Mouse (Mus musculus) right cerebral cortex, postnatal 14 days (tissue): ENCODE data around the gene Dtnb.

ENCODE experiments used
- DNase-seq: peaks from one replicate; pipeline ENCODE4 v3.0.0; 2022

The Dtnb gene

DNA sequence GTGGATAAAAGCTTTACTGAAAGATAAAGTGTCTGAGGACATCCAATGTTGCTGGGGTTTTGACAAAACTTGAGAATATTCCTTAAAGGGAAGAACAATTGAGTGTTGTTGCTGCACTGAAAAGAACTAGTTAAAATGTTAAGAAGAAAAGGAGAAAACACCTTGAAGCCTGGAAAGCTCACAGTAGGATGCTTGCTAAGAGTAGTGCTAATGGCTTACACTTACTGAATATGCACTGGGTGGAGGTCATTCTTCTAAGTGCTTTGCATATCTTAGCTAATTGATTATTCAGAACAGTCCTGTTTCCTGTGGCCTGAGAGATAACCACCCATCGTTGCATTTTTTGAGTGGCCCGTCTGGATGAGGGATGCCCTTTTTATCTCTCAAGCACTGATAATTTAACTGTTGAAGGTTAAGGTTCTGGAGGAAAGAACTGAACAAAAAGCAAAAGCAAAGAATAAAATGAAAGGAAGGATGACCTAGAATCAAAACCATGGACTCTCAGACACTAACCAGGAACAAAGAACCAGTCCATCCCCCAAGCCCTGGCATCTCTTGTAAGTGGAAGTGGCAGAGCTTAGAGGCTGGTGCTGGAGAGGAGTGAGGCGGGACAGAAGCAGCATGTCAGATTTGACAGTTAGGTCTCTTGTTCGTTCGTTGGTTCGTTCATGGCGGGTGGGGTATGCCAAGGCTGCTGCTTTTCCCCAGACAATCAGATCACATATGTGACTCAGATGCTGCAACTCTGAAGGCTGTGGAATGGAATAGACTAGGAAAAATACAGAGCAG, 166.8 kb downstream of the Dtnb start:
- DNase-seq, result no peak

DNA sequence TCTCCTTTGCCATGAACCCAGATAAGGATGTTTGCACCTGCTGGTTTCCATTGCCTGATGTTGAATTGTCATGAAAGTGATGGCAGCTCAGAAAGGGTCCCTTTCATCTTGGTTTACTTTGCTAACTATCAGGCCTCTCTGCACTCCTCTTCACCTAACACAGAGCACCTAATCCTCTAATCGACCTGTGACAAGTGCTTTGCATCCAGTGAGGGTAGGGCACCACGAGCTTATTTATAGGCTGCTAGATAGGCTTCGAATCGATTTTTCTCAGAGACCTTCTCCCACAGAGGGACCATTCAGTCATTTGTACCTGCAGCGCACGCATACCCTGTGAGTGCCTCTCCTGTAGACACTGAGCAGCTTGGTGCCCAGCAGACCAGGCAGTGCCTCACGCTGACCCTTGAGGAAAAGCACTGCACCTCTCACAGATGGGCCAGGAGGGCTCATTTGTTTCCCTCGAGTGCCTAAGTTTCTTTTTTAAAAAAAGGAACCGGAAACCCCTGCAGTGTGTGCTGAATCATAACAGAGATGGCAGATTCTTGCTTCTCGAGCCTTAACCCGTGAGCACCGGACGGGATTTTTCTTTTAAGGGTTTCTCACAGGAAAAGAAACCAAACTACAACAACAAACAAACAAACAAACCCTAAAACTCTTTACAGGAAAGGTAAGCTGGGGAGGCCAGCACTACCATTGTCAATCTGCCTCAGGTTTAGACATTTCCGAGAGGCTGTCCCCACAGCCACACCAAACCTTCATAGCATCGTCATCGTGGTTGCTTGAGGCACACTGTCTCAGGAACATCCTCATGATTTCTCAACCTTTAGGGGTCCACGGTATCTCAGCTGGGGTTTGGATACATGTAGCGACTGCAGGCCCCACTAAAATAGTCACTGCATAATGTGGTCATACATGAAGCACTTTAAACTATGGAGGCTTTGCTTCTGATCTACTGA, 167.8 kb downstream of the Dtnb start:
- no peak for DNase-seq

DNA sequence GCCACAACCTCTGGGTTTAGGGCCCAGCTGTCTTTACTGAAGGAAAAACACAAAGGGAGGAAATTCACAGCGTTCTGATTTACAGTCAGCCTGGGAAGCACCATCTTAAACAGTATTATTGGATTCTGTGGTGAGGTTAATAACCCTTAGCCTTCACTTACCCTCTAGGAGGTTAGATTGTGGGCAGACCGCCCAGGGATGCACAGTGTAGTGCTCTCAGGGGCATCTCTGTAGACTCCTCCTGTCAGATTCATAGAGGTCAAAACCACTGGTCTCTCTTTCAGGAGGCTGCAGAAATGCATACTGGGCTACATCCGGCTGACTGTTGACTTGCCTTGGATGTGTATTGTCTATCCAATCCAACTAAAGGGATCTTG, 168.5 kb downstream of the Dtnb start:
- DNase-seq, result no peak

DNA sequence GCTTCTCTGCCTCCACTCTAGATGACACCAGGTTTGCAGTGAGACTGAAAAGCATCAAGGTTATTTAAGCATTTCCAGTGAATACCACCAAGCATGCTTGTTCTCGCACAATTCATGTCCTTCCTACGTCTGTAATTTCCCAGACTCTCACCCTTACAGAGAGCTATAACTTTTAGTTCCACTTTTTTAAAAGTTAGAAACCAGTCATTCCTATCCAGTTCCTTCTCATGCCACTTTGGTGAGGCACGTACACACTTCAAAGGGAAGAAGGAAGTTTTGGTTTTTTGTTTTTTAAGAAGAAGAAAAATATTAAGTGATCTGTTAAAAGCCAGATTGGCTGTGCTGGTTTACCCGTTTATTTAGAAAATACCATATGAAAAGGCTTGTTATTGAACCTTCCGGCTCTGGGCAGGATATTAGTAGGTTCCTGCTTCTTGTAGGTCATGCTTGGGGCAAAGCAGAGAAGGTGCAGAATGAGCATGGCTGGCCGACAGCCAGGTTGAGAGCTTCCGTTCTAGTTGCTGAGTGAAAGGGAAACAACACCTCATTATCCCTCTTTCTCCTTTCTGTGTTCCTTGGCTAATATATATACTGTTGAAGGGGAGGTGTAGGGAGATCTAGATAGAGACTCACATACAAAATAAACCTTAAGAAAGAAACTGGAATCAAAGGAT, 173.4 kb downstream of the Dtnb start:
- peak; percentile 30 for DNase-seq

DNA sequence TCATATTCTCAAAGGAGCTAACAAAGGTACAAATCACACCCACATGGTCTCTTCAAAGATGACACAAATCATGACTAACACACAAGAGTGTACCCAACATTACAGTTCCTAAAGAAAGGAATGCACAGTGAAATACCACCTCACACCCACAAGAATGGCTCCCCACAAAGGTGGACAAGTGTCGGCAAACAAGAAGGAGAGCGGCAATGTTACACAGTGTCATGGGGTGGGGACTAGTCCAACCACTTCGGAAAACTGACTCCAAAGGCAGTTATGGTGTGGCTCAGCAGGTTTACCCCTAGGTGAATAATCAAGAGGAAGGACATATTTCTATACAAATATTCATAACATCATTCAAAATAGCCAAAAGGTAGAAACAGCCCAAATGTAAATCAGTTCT, 174.2 kb downstream of the Dtnb start:
- no peak for DNase-seq

DNA sequence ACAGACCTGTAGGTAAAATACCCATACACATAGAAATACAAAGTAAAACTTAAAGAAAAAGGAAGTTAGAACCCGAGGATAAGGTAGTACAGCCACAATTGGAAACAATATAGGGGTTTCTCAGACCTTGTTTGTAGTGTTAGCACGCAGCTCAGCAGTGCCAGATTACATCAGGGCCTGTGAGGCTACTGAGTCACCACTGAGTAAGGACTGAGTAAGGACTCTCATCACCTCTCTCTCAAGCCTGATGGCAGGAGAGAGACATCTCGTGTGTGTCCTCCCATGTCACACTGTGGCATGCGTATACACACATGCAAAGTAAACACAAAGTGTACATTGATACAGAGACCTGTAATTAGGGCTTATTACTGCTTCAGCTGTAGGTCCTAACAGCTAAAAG, 175.4 kb downstream of the Dtnb start:
- DNase-seq, result no peak

DNA sequence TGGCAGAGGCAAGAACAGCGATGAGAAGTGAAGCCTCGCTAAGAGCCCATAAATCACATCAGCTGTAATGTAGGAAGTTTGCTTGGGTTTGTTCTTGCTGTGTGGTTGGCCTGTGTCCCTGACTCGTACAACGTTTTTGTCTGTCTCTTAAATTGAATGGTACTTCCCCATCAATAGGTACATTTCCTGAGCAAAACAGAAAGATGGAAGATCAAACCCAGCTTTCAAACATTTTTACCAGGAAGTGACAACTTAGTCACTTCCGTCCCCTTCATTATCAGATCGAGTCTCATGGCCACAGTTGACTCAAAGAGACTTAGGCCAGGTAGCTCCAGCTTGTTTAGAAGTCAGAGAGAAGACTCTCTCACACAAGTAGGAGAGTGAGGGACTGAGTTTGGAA, 183.3 kb downstream of the Dtnb start:
- no peak for DNase-seq

DNA sequence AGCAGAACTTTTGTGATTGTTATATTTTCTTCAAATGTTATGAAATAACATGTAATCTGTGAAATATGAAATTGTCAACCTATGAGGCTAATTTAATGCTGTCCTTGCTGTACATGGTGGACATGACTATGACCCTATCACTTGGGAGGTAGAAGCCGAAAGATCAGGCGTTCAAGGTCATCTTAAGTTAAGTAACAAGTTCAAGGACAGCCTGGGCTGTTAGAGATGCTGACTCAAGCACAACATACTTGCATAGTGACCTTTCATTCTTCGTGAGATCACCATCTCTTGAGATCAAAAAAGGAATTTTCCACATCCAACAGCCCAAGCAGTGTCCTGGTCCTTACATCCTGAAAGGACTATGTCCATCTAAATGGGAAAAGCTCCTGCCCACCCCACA, 184.0 kb downstream of the Dtnb start:
- no peak for DNase-seq

DNA sequence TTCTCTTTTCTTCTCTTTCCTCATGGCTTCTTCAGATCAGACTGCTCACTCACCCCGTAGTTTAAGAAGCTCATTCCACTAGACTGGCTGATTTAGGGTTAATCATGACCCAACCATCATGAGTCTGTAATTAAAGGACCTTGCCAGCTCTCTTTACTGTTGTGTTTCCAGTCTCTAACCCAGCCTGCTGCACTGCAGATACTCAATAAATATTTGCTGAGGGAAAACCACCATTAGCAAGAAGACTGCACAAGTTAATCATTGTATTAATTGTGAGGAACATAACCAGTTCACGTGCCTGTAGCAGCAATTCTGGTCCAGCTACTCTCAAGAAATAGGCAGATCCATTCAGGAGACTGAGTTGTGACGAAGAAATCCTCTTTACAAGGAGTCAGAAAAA, 185.9 kb downstream of the Dtnb start:
- DNase-seq, result no peak

DNA sequence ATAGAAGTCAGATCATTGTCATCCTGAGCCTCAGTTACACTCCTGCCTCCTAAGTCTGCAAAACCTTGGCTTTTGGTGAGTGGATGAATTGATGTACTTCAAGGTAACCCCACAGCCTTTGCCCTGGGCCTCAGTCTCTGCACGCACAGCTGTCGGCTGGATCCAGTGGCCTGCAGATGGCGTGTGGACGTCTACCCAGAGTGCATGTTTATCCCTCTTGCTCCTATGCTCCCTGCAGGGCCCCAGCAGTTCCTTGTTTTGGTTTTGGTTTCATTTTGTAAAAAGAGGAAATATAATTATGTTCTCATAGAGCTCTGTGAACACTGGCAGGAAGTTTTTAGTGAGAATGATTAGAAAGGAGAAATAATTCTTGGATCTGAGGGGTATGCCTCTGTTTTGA, 187.2 kb downstream of the Dtnb start:
- DNase-seq, result no peak

DNA sequence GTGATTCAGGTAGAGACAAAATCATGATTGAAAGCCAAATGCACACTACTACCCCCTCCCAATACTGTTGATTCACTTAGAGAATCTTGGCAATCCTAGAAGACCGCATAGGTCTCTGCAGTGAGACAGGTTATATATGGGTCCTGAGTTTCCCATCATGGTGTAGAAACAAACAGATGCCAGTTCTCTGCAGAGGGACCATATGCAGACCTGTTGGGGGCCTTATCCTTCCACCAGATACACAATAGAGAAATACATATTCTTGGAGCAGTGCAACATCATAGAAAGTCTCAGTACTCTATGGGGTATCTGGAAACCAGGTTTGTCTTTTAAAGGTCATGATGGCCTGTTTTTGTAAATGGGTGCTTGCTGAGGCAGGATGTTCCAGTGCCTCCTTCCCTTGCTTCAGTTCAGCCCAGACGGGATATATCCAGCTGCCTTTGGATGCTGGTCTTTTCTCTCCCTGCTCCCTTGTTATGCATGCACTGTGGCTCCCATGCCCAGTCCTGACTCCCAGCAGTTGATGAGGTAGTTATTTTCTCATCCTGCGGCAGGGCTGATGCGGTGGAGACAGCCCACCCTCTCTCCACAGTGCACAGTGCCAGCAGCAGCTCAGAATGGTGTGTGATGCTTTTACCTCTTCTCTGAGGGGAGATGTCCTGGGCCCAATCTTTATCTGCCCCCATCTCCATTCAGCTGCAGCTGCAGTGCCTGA, 188.9 kb downstream of the Dtnb start:
- no peak for DNase-seq

DNA sequence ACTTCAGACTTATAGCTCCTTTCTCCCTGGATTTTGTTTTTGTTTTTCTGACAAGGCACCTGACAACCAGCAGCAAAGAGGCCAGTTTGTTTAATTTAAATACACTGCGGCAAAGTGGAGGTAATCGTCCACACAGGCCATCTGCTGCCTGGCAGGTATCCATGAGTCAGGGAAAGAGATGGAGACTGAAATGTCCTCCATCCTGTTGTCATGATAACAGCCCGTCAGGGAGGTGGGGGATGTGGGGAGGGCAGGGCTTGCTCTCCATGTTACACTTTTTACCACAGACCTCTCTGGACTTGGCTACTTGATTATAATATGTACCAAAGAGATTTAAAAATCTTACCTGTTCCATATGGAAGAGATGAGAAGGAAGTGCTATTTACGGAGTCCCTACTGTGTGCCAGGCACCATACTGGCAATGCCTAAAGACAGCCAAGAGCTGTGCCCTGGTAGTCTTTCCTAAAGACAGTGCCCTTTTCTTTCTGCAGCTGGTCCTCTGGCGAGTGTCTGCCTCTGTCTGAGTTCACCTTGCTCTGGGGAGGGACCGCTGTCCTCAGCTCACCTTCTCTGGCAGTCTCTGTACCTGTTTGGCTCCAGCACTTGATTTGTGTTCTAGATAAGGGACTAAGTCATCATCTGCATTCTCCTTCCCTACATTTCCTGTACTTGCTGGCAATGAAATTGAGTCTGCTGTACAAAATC, 189.6 kb downstream of the Dtnb start:
- peak; percentile 28 for DNase-seq

DNA sequence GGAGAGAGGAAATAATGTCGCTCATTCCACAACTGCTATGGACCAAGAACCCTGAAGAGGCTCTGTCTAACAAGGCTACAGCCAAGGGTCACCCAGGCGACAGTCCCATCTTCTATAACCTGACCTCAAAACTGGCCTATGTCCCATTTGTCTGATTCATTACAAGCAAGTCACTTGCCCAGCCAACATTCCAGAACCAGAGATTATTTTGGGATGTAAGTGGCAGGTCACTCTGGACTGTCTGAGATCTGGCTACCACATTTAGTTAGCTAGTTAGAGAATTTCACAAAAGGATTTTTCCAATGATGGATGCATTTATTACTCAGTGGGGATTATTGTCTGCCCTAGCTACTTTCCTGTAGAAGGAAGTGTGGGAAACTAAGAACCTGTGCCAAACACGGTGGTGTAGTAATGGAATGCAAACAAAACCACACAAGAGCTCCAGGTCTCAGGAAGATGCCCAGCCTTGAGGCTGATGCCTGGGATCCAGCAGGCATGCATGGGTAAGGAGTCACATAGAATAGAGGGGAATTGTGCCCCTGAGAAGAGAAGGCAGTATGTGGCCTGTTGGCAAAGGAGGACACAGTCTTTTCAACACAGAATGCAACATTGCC, 192.1 kb downstream of the Dtnb start:
- no peak for DNase-seq

DNA sequence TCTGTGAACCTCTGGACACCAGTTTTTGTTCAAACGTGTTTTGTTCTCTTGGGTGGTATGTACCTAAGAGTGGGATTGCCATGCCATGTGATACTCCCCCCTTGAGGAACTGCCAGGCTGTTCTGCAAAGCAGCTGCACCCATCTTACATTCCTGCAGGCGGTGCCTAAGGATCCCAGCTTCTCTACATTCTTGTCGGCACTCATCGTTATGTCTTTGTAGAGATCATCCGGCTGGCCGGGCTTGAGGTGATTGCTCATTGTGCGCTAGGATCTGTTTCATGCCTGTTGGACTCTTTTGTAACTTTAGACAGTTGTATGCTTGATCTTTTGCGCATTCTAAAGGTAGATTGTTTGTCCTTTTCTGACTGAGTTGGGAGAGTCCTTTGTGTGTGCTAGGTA, 195.2 kb downstream of the Dtnb start:
- no peak for DNase-seq

DNA sequence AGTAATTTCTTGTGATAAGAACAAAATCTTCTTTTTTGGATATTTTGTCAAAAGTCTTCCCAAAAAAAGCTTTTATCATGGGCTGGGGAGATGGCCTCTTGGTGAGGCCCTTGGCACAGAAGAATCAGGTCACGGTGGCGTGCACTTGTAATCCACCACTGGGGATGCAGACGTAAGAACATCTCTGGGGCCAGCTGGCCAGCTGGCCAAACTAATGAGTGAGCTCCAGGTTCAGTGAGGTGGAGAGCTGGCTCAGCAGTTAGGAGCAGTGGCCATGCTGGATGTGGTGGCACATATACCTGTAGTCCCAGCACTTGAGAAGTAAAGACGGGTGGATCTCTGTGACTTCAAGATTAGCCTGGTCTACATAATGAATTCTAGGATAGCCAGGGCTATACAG, 196.2 kb downstream of the Dtnb start:
- no peak for DNase-seq

DNA sequence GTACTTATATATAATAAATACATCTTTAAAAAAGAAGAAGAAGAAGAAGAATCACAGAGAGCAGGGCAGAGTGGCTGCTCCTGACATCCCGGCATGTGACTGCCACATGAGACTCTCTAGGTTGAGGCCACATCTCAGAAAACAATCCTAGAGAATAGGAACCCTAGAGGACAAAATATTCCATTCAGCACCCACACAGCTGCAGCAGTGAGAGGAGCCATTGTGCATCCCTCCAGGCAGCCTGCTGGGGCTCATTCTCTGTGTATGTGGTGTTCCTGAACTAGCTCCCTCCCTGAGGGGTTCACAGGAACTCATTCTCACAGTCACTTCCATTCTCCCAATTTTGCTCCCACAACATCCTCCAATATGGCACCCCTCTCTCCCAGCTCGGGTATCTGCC, 198.4 kb downstream of the Dtnb start:
- DNase-seq, result no peak

DNA sequence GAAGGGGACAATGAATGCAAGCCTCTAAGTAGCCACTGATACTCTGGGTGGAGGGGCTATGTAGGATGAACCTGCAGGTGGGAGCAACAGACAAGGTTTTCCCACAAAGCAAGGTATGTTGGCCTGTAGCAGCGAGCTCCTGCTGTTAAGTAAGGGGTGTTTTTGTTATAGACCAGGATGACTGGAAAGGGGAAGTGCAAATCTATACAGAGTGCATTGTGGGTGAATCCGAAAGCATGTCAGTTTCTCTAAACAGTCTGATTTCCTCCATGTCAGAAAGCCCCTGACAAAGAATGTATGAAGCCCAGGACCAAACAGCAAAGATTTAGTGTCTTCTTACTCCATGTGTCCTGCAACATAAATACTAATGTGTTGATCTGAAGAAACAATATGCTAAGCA, 198.9 kb downstream of the Dtnb start:
- DNase-seq, result no peak

DNA sequence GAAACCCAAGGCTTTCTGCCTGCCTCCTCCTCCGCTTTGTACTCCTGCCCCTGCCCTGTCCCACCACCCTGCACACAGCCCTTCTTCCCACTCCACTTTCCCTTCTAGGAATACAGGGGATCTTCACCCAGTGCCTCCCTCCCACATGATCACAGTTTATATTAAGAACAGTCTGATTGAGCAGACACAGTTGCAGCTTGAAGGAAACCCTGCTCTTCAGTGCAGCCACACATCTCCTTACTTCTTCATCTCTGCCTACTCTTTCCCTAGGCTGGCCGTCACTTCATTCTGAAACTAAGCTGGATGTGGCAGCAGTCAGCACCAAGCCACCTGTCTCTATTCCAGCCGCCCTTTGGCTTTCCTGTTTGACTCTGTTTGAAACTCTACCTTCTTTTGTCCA, 201.5 kb downstream of the Dtnb start:
- DNase-seq, result no peak

DNA sequence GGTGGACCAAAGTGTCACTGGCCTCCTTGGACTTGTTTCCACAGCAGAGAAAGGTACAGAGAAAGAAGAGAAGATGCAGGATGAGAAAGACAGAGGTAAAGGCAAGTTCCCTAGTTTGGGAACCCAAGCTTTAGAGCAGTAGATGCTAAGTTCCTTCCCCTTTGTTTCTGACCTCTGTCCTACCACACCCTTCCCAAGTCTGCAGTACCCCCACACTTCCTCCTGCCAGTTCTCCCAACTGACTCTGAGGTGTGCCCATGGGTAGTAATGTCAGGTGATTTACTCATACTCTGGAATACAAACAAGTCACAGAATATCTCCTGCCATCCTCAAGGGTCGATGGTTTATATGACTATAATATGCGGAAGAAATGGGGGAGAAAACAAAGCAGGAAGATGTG, 203.8 kb downstream of the Dtnb start:
- no peak for DNase-seq

DNA sequence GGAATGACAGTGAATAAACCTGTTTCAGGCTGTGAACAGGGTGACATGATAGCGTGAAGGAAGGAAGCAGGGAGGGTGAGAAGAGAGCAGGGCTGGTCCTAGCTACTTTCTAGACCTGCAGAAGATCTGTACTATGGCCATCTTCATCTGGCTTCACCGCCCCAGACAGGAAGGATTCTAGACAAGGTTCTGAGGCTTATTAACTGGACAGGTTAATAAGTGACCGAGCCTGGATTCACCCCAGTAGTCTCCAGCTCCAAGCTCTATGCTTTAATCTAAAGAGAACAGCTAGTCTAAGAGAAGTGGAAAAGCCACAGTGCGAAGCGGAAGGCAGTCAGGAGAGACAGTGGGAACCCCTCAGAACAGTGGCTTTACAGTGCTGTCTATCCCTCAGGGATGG, 205.5 kb downstream of the Dtnb start:
- no peak for DNase-seq

DNA sequence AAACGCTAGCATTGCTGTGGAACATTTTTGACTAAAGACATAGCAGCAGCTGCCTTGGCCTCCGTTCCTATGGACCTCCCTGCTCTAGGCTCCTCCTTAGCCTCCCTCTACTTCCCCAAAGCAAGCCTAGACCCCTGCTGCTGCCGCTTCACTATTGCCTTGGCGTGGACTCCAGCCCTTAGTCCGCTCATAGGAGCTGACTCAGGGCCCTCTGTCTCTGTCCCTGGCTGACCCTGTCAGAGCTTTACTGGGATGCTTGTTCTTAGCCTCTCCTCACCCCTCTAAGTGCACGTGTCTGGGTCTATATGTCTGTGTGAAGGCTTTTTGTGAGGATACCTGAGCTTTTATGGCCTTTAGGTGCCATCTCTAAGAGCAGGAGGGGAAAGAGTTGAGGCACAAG, 206.1 kb downstream of the Dtnb start:
- no peak for DNase-seq

DNA sequence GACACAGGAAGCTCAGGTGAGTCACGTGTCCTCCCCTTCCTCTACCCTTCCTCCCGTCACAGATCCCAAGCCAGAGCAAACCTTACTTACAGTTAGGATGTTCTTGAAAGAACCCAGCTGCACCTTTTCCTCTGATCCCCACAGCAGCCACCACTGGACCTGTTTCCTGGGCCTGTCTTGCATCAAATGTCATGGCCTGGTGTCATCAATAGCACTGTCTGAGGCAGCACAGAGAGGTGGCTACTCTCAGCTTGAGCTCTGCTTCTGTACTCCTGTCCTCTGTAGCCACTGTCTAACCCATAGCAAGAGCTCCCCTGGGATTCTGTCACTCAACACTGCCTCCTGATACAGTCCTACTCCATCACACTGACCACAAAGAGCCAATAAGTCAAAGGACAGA, 207.5 kb downstream of the Dtnb start:
- no peak for DNase-seq
